Mouse (Mus musculus) testis, adult 10 weeks (tissue): ENCODE measurements around the gene Ccl24. TPM values are rescaled to one million over a fixed set of nuclear protein-coding genes. Genes with fewer than 3 reads are reported as not detected.

Experiments
- polyA plus RNA-seq: library from polyadenylated mRNA; stranded (reverse); fragments of 350-450 nt; fragmentation: Illumina TruSeq; extraction: RNeasy Lipid Tissue Mini Kit (QIAGEN cat#74804); gene quantifications from one replicate; pipeline ENCODE4 v1.2.3, GENCODE M21; 2014; ENCODE audit warnings: low read depth, low replicate concordance

Gene Ccl24
- 0.27 TPM for polyA plus RNA-seq

DNA sequence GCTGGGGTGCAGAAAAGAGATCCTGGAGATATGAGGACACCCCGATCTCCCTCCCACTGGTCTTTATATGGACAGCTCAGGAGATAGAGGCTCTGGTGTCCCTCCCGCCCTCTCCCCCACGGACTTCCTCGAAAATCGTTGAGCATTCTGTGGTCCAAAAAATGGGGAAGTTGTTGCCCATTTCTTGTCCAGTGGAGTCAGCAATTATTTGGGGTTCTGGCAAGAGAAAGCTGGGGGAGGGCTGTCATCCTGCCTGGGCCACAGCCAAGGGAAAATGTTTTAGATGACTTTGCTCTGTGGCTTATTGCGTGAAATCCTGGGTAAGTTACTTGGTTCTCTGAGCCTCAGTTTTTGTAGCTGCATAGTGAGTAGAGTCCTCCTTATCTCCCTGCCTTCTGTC lies at the start of gene Ccl24:
TSS of gene Ccl24 (minus strand) at position 44 of the 400 bp plus-strand sequence.

GRCm38 (mm10) chr5:135563469-135563868 lies 9.4 kb downstream of the Ccl24 start, which contains the start of gene Ccl26:
Ccl26 (minus strand) TSS chr5:135563569.

GRCm38 (mm10) chr5:135544865-135545797 lies 27.7 kb downstream of the Ccl24 start, which contains the start of gene Hip1:
Hip1 (minus strand) TSS chr5:135545120.

Other genes starting within 250 kb of the Ccl24 start
- gene Fkbp6, start 223.0 kb downstream of the Ccl24 start, polyA plus RNA-seq = 8.4 TPM
- not detected for gene Trim50, start 219.8 kb downstream of the Ccl24 start, polyA plus RNA-seq
- gene Nsun5, start 203.1 kb downstream of the Ccl24 start, polyA plus RNA-seq = 1.9 TPM
- 8.2 TPM for gene Pom121, start 178.5 kb downstream of the Ccl24 start, polyA plus RNA-seq
- 7.3 TPM for gene Hip1, start 27.9 kb downstream of the Ccl24 start, polyA plus RNA-seq
- gene Ccl26, start 9.5 kb downstream of the Ccl24 start, polyA plus RNA-seq = not detected
- 8.4 TPM for gene Rhbdd2, start 59.6 kb upstream of the Ccl24 start, polyA plus RNA-seq
- gene Por, start 97.0 kb upstream of the Ccl24 start, polyA plus RNA-seq = 6.5 TPM
- gene Tmem120a, start 171.4 kb upstream of the Ccl24 start, polyA plus RNA-seq = 22.3 TPM
- 84.2 TPM for gene Styxl1, start 205.3 kb upstream of the Ccl24 start, polyA plus RNA-seq
- 7.6 TPM for gene Mdh2, start 205.4 kb upstream of the Ccl24 start, polyA plus RNA-seq
- gene Srrm3, start 233.8 kb upstream of the Ccl24 start, polyA plus RNA-seq = 0.04 TPM